Mouse (Mus musculus) forebrain, embryonic 13.5 days (tissue): Measurements from ENCODE around the gene St7. TPM values are rescaled to one million over a fixed set of nuclear protein-coding genes. Genes with fewer than 3 reads are reported as not detected.

Experiments
- ATAC-seq: fragments of 200-750 bp; cut with Nextera tagmentation; 2 replicates; pipeline ENCODE4 v1.8.0; 2017
- H3K27ac ChIP-seq: fragments of 300-500 bp; sonication (generic); 2 replicates; pipeline ENCODE4 v1.5.1; 2015; ENCODE audit warnings: inconsistent platforms, mild to moderate bottlenecking, moderate library complexity
- H3K27me3 ChIP-seq: fragments of 300-500 bp; sonication (generic); 2 replicates; pipeline ENCODE4 v1.6.1; 2015; ENCODE audit warnings: mild to moderate bottlenecking, inconsistent platforms
- H3K36me3 ChIP-seq: fragments of 300-500 bp; sonication (generic); 2 replicates; pipeline ENCODE4 v1.6.1; 2015; ENCODE audit warnings: mild to moderate bottlenecking, inconsistent platforms; ENCODE audit not compliant: poor library complexity, severe bottlenecking
- H3K4me1 ChIP-seq: fragments of 300-500 bp; sonication (generic); 2 replicates; pipeline ENCODE4 v1.6.1; 2015; ENCODE audit warnings: inconsistent platforms
- H3K4me2 ChIP-seq: fragments of 300-500 bp; sonication (generic); 2 replicates; pipeline ENCODE4 v1.6.1; 2015; ENCODE audit warnings: inconsistent platforms, mild to moderate bottlenecking, moderate library complexity
- H3K4me3 ChIP-seq: fragments of 300-500 bp; sonication (generic); 2 replicates; pipeline ENCODE4 v1.5.1; 2015; ENCODE audit warnings: mild to moderate bottlenecking, inconsistent platforms
- H3K9ac ChIP-seq: fragments of 300-500 bp; sonication (generic); 2 replicates; pipeline ENCODE4 v1.6.1; 2015; ENCODE audit warnings: mild to moderate bottlenecking, inconsistent platforms
- H3K9me3 ChIP-seq: fragments of 300-500 bp; sonication (generic); replicated peaks from 2 replicates; pipeline ENCODE4 v1.6.1; 2016; ENCODE audit warnings: inconsistent platforms
- WGBS: fragments of 180-500 bp; shearing (Covaris S2); methylation state at CpG from one replicate; pipeline ENCODE4 v1.1.7; 2015; 5-methylcytosine and 5-hydroxymethylcytosine counted together
- polyA plus RNA-seq: library from polyadenylated mRNA; unstranded; fragments of >200 nt; fragmentation: Nextera tagmentation; extraction: Ambion mirVana; gene quantifications from 2 replicates; pipeline ENCODE4 v1.2.1, GENCODE M21; 2015

St7 gene
- polyA plus RNA-seq, 1 experiment from 2014 or later: 49.5 TPM

DNA sequence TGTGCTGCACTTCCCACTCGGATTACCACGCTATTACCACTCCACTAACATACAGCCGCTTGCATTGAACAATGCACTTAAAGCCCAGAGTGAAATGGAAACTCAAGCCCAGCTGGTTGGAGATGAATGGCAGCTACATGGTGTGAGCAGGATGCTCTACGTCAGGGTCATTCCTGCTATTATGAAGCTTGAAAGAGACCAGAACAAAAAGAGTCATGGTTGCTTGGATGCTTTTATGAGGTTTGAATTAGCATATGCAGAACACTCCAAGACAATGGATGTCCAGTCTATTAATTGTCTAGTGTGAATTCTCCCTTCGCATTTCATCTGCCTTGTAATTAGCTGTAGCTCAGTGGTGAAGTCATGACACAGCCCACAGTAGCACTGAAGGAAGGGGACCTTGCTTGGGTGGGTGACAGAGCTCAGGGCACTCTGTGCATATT is 104.6 kb downstream of the St7 start:
- ATAC-seq: peak; percentile 98
- H3K36me3 ChIP-seq: no peaks in the 10 kb centered on the region
- WGBS: 5% methylated on average over 5 of the region's 5 CpGs

DNA sequence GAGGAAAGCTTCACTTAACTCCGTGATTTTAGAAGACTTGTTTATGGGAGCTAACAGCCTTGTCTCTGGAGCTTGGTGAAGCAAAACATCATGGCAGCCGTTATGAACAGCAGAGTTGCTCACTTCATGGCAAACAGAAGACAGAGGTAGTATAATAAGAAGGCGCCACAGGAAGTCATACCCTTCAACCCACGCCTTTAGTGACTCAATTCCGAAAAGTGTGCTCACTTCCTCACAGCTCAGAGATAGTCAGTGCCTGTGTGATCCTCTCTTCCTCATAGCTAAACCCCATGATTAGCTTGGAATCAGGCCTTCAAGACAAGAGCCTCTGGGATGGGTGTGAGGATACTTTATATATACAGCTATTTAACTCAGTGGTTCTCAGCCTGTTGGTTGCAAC is 108.0 kb downstream of the St7 start:
- H3K9me3 ChIP-seq: no peaks in the 10 kb centered on the region
- WGBS: 91% methylated on average over 5 of the region's 5 CpGs
- no peak overlapping the region for H3K4me3 ChIP-seq
- H3K4me2 ChIP-seq: no peak overlapping the region
- no peaks in the 10 kb centered on the region for H3K27me3 ChIP-seq
- H3K36me3 ChIP-seq: no peaks in the 10 kb centered on the region
- H3K9ac ChIP-seq: no peak overlapping the region
- no peak overlapping the region for H3K27ac ChIP-seq
- ATAC-seq: no peak
- H3K4me1 ChIP-seq: peaks cover 20% of the 10 kb centered on the region

More for the DNA sequence above, 104.6 kb downstream of the St7 start:
- H3K9ac ChIP-seq: no peak overlapping the region
- no peak overlapping the region for H3K4me3 ChIP-seq
- no peaks in the 10 kb centered on the region for H3K9me3 ChIP-seq
- H3K4me1 ChIP-seq: peaks cover 24% of the 10 kb centered on the region
- peak overlapping the region; percentile 90 for H3K27ac ChIP-seq
- peak overlapping the region; percentile 12; the same call in 1 of the 2 replicates for H3K4me2 ChIP-seq
- no peaks in the 10 kb centered on the region for H3K27me3 ChIP-seq

DNA sequence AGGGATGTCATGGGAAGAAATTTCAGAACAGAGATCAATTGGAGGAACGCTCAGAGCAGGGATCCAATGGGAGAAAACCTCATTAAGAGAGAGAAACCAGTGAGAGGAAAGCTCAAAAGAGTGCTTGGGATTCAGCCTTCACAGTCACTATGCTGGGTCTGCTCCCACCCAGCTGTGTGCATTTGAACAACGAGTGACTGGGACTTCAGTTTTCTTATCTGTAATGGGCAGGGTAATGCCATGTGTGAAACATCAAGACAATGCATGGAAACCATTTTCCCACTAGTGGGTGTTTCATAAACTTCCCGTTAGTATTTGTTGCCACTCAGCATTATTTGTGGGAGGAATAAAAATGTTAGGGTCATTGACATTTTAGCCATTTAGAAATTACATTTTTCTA is 111.7 kb downstream of the St7 start:
- no peak overlapping the region for H3K4me2 ChIP-seq
- H3K27ac ChIP-seq: no peak overlapping the region
- H3K27me3 ChIP-seq: no peaks in the 10 kb centered on the region
- peaks cover 13% of the 10 kb centered on the region for H3K4me1 ChIP-seq
- no peak overlapping the region for H3K4me3 ChIP-seq
- ATAC-seq: no peak
- no peak overlapping the region for H3K9ac ChIP-seq
- H3K9me3 ChIP-seq: no peaks in the 10 kb centered on the region
- WGBS: 71% methylated on average over 3 of the region's 3 CpGs
- no peaks in the 10 kb centered on the region for H3K36me3 ChIP-seq

DNA sequence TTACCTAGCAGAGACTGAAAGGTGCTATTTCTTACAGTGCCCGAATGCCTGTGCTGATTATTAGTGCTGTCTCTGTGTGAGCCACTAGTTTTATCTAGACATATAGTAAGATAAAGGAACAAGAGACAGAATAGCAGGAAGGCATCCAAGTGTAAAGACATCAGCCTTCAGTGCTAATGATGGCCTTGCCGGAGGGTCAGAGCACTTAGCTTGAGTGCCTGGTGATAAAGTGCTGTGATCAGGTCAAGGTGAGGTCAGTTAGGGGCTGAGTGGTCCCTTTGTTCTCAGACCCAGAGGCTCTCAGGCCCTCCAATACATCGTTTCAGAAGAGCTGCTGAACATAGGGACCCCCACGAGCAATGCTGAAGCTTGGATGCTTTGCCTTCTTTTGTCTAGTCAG is 113.8 kb downstream of the St7 start:
- Histone ChIP-seq H3K36me3 (no peaks in the 10 kb centered on the region), H3K9me3 (no peaks in the 10 kb centered on the region), H3K27ac (no peak overlapping the region), H3K4me2 (no peak overlapping the region), H3K27me3 (no peaks in the 10 kb centered on the region), H3K9ac (no peak overlapping the region), H3K4me1 (peaks cover 13% of the 10 kb centered on the region), H3K4me3 (no peak overlapping the region)
- ATAC-seq: peak; percentile 71; the same call in 1 of the 2 replicates
- WGBS: 4% methylated on average over 4 of the region's 4 CpGs

DNA sequence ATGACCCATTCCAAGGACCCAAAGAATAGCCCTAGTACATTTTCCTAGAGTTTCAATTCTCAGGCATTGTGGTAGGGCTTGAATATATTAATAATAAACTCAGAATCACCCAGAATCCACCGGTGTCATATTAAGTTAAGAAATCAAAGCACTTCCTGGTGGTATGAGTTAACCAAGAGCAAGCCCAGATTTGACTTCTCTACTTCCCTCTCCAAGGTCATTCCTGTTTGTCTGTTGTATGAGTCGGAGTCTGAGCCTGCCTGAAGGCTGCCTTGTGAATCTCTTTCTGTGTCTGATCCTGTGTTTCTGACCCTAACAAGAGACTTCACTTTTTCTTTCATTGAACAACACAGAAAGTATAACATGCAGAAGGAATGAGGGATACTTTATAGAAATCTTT is 118.3 kb downstream of the St7 start:
- no peaks in the 10 kb centered on the region for H3K9me3 ChIP-seq
- H3K4me3 ChIP-seq: no peak overlapping the region
- peaks cover 35% of the 10 kb centered on the region for H3K4me1 ChIP-seq
- ATAC-seq: no peak
- no peaks in the 10 kb centered on the region for H3K36me3 ChIP-seq
- H3K9ac ChIP-seq: no peak overlapping the region
- H3K27me3 ChIP-seq: no peaks in the 10 kb centered on the region
- no peak overlapping the region for H3K27ac ChIP-seq
- 86% methylated on average over 2 of the region's 2 CpGs for WGBS
- no peak overlapping the region for H3K4me2 ChIP-seq

DNA sequence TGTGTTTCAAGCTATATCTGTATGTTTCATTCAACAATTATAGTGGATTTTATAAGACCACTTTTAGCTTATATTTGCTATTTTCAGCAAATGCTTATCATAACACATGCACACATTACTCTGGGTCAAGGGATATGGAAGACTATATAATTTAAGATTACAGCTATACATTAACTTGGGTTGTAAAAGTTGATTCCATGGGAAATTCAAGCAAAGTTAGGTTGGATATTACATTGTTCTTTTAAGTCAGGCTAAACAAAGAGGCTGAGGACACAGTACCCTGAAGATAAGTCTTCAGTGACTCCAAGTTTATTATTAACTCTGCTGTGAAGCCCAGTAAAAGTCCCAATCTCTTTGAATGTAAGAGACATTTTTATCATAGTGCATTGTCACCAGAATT is 118.8 kb downstream of the St7 start:
- H3K9ac ChIP-seq: no peak overlapping the region
- no peak overlapping the region for H3K4me2 ChIP-seq
- H3K9me3 ChIP-seq: no peaks in the 10 kb centered on the region
- H3K27me3 ChIP-seq: no peaks in the 10 kb centered on the region
- no peak for ATAC-seq
- H3K27ac ChIP-seq: no peak overlapping the region
- H3K36me3 ChIP-seq: no peaks in the 10 kb centered on the region
- peaks cover 33% of the 10 kb centered on the region for H3K4me1 ChIP-seq
- no peak overlapping the region for H3K4me3 ChIP-seq

DNA sequence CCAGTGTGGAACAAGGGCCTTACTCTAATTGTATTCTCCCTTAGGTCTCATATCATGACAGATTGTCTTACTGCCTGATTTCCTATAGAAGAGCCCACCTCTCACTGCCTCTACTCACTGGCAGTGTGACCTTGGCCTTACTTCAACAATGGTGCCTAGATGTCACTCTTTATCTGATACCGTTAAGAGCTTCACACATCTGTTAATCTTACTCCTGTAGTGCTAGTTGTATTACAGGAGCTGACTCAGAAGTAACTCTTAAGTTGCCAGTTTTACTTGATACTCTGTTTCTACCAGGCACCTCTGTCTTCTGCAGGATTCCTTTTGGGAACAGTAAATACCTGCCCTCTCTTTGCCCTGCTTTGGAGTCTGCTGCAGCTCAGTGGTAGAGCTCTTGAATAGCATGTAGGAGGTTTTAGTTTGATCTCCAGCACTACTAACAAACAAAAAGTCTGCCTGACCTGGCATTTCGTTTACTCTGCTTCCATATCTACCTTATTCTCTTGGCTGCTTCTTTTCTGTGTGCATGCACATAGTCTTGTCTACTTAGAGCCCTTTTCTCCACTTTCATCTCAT is 121.4 kb downstream of the St7 start:
- H3K9ac ChIP-seq: no peak overlapping the region
- no peaks in the 10 kb centered on the region for H3K9me3 ChIP-seq
- H3K4me1 ChIP-seq: peaks cover 36% of the 10 kb centered on the region
- H3K36me3 ChIP-seq: no peaks in the 10 kb centered on the region
- 51% methylated on average over 2 of the region's 2 CpGs for WGBS
- no peaks in the 10 kb centered on the region for H3K27me3 ChIP-seq
- H3K4me2 ChIP-seq: no peak overlapping the region
- no peak overlapping the region for H3K4me3 ChIP-seq
- H3K27ac ChIP-seq: no peak overlapping the region
- no peak for ATAC-seq

DNA sequence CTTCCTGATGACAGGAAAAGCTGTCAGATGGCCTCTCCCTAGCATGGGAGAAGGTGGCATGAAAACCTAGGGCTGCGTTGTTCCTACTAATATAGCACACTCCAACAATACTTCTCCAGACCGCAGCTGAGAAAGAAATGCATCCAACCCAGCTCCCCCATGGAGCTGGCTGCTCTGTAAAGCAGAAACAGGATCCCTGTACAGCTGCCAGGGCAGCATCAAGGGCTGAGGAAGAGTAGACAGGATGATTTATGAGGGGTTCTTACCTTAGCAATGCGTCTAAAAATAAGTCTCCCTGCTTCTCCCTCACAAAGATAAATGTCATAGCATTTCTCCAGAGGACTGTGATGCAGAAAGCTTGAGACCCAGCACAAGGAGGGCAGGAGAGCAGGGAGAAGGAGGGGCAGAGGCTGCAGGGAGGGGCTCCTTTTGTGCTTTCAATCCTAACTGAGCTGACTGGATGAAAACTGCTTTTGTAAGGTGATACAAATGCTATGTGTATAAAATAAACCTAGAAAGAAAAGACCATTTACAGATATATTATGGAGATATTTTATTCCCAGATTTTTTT is 124.2 kb downstream of the St7 start:
- Histone ChIP-seq H3K27me3 (no peaks in the 10 kb centered on the region), H3K36me3 (peaks cover 10% of the 10 kb centered on the region), H3K9ac (peak overlapping the region; percentile 34; the same call in 1 of the 2 replicates), H3K4me3 (no peak overlapping the region), H3K4me2 (no peak overlapping the region; the same call in 1 of the 2 replicates), H3K4me1 (peaks cover 36% of the 10 kb centered on the region), H3K27ac (peak overlapping the region; percentile 72), H3K9me3 (no peaks in the 10 kb centered on the region)
- ATAC-seq: peak; percentile 50
- 22% methylated on average over 3 of the region's 3 CpGs for WGBS

DNA sequence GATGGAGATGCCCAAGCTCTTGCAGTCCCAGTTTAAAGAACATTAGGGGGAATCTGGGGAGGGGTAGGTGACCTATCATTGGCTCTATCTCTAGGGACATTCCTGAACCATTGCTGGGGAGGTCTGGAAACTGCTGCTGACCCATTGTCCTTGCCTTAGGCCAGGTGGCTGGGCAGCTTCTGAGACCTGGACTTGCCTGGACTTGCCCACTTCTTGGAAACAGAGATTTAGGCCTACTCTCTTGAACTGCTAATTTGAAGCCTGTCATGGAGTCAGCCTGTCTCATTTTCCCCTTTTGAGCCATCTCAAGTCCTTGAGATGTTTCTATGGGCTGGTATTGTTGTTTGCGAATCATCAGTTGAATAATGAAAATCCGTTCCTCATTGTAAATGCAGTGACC is 130.9 kb downstream of the St7 start:
- WGBS: 91% methylated on average over 2 of the region's 2 CpGs
- no peak for ATAC-seq

DNA sequence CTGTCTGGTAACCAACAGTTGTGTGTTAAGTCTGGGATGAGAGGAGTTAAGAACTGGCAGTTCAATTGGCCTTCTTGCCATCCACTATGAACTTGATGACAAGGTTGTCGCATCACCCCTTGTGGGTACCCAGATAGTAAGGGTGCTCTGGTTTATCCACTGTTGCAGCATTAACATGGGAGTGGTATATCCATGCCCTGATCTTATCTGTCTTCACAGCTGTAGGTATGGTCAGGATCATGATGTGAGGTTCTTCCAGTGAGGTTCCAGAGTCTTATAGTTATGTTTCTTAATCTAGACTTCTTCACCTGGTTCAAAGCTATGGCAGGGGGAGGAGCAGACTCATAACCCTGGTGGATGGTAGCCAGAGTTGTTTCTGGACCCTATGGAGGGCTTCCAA is 132.0 kb downstream of the St7 start:
- Histone ChIP-seq H3K9me3 (no peaks in the 10 kb centered on the region), H3K27me3 (no peaks in the 10 kb centered on the region), H3K9ac (no peak overlapping the region), H3K36me3 (peaks cover 25% of the 10 kb centered on the region), H3K4me2 (no peak overlapping the region), H3K4me3 (no peak overlapping the region), H3K27ac (no peak overlapping the region), H3K4me1 (no peaks in the 10 kb centered on the region)
- 100% methylated on average over 1 of the region's 1 CpGs for WGBS
- ATAC-seq: no peak

More for the DNA sequence above, 130.9 kb downstream of the St7 start:
- H3K4me2 ChIP-seq: no peak overlapping the region
- H3K36me3 ChIP-seq: peaks cover 17% of the 10 kb centered on the region
- H3K4me1 ChIP-seq: no peaks in the 10 kb centered on the region
- H3K9me3 ChIP-seq: no peaks in the 10 kb centered on the region
- H3K9ac ChIP-seq: no peak overlapping the region
- H3K4me3 ChIP-seq: no peak overlapping the region
- H3K27ac ChIP-seq: no peak overlapping the region
- H3K27me3 ChIP-seq: no peaks in the 10 kb centered on the region

DNA sequence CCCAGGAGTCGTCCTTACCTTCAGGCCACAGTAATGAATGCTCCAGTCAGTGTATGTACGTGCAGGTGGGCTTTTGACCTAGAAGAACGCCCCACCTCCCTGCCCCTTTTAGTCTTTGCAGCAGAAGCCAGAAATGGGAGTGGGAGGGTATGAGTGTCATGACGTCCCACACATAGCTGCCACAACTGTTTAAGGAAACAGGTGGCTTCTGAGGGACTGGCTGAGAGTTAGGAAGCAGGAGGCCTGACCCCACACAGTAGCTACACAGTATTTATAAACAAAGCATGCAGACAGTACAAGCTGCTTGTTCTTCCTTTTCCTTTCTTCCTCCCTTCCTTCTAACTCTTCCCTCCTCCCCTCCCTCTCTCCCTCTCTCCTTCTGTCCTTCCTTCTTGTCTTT is 135.6 kb downstream of the St7 start:
- 85% methylated on average over 4 of the region's 4 CpGs for WGBS
- no peaks in the 10 kb centered on the region for H3K4me1 ChIP-seq
- H3K36me3 ChIP-seq: peaks cover 22% of the 10 kb centered on the region
- ATAC-seq: no peak
- no peaks in the 10 kb centered on the region for H3K27me3 ChIP-seq
- H3K27ac ChIP-seq: no peak overlapping the region
- H3K4me3 ChIP-seq: no peak overlapping the region
- H3K9ac ChIP-seq: no peak overlapping the region
- peaks cover 6% of the 10 kb centered on the region; the same call in 1 of the 2 replicates for H3K9me3 ChIP-seq
- no peak overlapping the region for H3K4me2 ChIP-seq

DNA sequence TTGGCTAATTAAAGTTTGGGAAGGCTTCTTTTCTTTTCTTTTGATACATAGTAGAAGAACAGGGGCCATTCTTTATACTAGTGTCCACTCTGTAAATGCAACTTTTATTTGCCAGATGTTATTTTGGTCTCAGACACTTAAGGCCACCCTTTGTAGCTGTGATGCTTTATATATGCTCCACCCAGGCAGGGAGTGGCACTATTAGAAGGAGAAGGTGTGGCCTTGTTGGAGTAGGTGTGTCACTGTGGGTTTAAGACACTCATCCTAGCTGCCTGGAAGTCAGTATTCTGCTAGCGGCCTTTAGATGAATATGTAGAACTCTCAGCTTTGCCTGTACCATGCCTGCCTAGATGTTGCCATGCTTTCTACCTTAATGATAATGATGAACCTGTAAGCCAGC is 137.2 kb downstream of the St7 start:
- no peak overlapping the region for H3K27ac ChIP-seq
- no peak overlapping the region for H3K4me2 ChIP-seq
- no peaks in the 10 kb centered on the region for H3K4me1 ChIP-seq
- H3K9ac ChIP-seq: no peak overlapping the region
- no peak overlapping the region for H3K4me3 ChIP-seq
- no peaks in the 10 kb centered on the region for H3K27me3 ChIP-seq
- peaks cover 6% of the 10 kb centered on the region; the same call in 1 of the 2 replicates for H3K9me3 ChIP-seq
- WGBS: 94% methylated on average over 1 of the region's 1 CpGs
- peaks cover 22% of the 10 kb centered on the region for H3K36me3 ChIP-seq
- ATAC-seq: no peak

DNA sequence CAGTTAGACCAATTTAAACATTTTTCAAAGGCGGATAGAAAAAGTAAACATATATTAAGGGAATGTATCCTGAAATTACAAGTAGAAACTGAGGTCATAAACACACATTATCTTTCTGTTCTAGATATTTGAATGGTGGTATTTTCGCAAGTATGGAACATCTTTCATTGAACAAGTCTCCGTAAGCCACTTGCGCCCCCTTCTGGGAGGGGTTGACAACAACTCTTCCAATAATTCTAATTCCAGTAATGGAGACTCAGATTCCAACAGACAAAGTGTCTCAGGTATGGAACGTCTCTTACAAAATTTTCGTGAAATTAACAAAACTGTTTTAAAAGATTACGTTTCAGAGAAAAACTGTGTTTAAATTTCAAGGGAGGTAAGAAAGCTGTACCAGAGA is 141.8 kb downstream of the St7 start:
- peaks cover 15% of the 10 kb centered on the region for H3K36me3 ChIP-seq
- H3K27ac ChIP-seq: no peak overlapping the region
- 37% methylated on average over 7 of the region's 7 CpGs for WGBS
- no peaks in the 10 kb centered on the region for H3K27me3 ChIP-seq
- H3K9me3 ChIP-seq: peaks cover 6% of the 10 kb centered on the region; the same call in 1 of the 2 replicates
- no peaks in the 10 kb centered on the region for H3K4me1 ChIP-seq
- no peak overlapping the region for H3K4me3 ChIP-seq
- H3K4me2 ChIP-seq: no peak overlapping the region
- no peak overlapping the region for H3K9ac ChIP-seq
- ATAC-seq: no peak
